Mouse (Mus musculus): ENCODE data around the gene Ldhal6b. TPM values are rescaled to one million over a fixed set of nuclear protein-coding genes. Genes with fewer than 3 reads are reported as not detected.

The Ldhal6b gene
- polyA plus RNA-seq, 1 experiment from 2014 or later: not detected

DNA sequence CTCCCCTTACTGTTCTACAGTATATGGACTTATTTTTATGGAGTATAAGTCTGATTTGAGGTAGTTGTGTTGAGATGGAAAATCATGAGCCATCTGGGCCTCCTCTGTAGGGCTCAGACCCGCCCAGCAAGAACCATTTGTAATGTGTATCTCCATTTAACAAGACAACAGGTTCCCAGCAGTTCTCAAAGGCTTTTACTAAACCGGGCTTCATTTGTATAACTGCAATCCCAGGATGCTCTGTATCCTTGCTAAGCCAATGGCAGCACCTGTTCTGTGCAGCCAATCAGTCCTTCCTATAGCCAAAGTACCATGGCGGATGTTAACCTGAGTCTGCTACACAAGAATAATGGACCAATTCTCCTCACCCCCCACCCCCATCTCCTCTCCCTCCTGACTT lies 2.0 kb downstream of the Ldhal6b start:
- no peaks in the 10 kb centered on the region for H3K27me3 ChIP-seq (ENCODE audit: control insufficient read depth, insufficient read depth, low read length)
- no peaks in the 10 kb centered on the region for H3K36me3 ChIP-seq (ENCODE audit: control insufficient read depth, insufficient read depth, low read length)
- no peak for DNase-seq (ENCODE audit: low spot score)
- H3K9me3 ChIP-seq (ENCODE audit: control insufficient read depth, low read length): no peaks in the 10 kb centered on the region
- no peak overlapping the region for H3K9ac ChIP-seq (ENCODE audit: low read length)
- no peak overlapping the region for H3K27ac ChIP-seq (ENCODE audit: low read depth, low read length)
- no peak for ATAC-seq (replicated peaks; ENCODE audit: low FRiP score)
- H3K4me3 ChIP-seq (ENCODE audit: low read depth, low read length): no peak overlapping the region
- H3K4me2 ChIP-seq (ENCODE audit: low read depth, low read length, severe bottlenecking): no peak overlapping the region
- H3K4me1 ChIP-seq (replicated peaks; ENCODE audit: control insufficient read depth, insufficient read depth, low read length): no peaks in the 10 kb centered on the region
- 91% methylated on average over 3 of the region's 3 CpGs for WGBS

GRCm38 (mm10) chr17:5414041-5414440 lies 4.5 kb downstream of the Ldhal6b start:
- WGBS: 94% methylated on average over 3 of the region's 3 CpGs

DNA sequence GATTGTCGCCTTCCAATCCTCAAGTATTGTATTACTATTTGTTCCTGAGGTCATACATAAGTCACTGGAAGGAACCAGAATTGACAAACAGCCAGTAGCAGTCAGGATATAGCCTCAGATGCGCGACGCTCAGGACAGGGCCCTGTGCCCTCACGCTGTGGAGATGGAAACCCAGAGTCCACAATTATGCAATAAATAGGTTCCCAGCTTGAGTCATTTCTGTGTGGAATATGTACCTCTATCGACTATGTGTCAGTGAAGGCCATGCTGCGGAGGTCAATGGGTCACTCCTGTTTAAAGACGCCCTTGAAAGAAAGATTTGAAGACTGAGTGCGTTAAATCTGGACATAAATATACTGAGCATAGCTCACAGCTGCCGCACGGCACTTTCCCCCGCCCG lies 5.2 kb downstream of the Ldhal6b start:
- Histone ChIP-seq H3K36me3 (ENCODE audit: control insufficient read depth, insufficient read depth, low read length) (no peaks in the 10 kb centered on the region), H3K4me3 (ENCODE audit: low read depth, low read length) (no peak overlapping the region), H3K27ac (ENCODE audit: low read depth, low read length) (no peak overlapping the region), H3K9me3 (ENCODE audit: control insufficient read depth, low read length) (no peaks in the 10 kb centered on the region), H3K4me1 (replicated peaks; ENCODE audit: control insufficient read depth, insufficient read depth, low read length) (no peaks in the 10 kb centered on the region), H3K9ac (ENCODE audit: low read length) (no peak overlapping the region), H3K4me2 (ENCODE audit: low read depth, low read length, severe bottlenecking) (no peak overlapping the region), H3K27me3 (ENCODE audit: control insufficient read depth, insufficient read depth, low read length) (no peaks in the 10 kb centered on the region)
- DNase-seq (ENCODE audit: low spot score): no peak
- ATAC-seq (replicated peaks; ENCODE audit: low FRiP score): no peak
- 92% methylated on average over 13 of the region's 13 CpGs for WGBS

More at GRCm38 (mm10) chr17:5414041-5414440, 4.5 kb downstream of the Ldhal6b start:
- Histone ChIP-seq H3K27ac (ENCODE audit: low read depth, low read length) (no peak overlapping the region), H3K4me2 (ENCODE audit: low read depth, low read length, severe bottlenecking) (no peak overlapping the region), H3K27me3 (ENCODE audit: control insufficient read depth, insufficient read depth, low read length) (no peaks in the 10 kb centered on the region), H3K9ac (ENCODE audit: low read length) (no peak overlapping the region), H3K4me3 (ENCODE audit: low read depth, low read length) (no peak overlapping the region), H3K4me1 (replicated peaks; ENCODE audit: control insufficient read depth, insufficient read depth, low read length) (no peaks in the 10 kb centered on the region), H3K9me3 (ENCODE audit: control insufficient read depth, low read length) (no peaks in the 10 kb centered on the region), H3K36me3 (ENCODE audit: control insufficient read depth, insufficient read depth, low read length) (no peaks in the 10 kb centered on the region)
- DNase-seq (ENCODE audit: low spot score) (no peak), ATAC-seq (replicated peaks; ENCODE audit: low FRiP score) (no peak)

- Histone ChIP-seq H3K27me3 (ENCODE audit: control insufficient read depth, insufficient read depth, low read length) (no peaks in the 10 kb centered on the region), H3K4me1 (replicated peaks; ENCODE audit: control insufficient read depth, insufficient read depth, low read length) (no peaks in the 10 kb centered on the region), H3K27ac (ENCODE audit: low read depth, low read length) (no peak overlapping the region), H3K4me2 (ENCODE audit: low read depth, low read length, severe bottlenecking) (no peak overlapping the region), H3K4me3 (ENCODE audit: low read depth, low read length) (no peak overlapping the region), H3K9ac (ENCODE audit: low read length) (no peak overlapping the region), H3K9me3 (ENCODE audit: control insufficient read depth, low read length) (no peaks in the 10 kb centered on the region), H3K36me3 (ENCODE audit: control insufficient read depth, insufficient read depth, low read length) (no peaks in the 10 kb centered on the region)
- 93% methylated on average over 7 of the region's 7 CpGs for WGBS
- no peak for ATAC-seq (replicated peaks; ENCODE audit: low FRiP score)
- DNase-seq (ENCODE audit: low spot score): no peak
Measured at GRCm38 (mm10) chr17:5412740-5413139, 5.8 kb downstream of the Ldhal6b start.

DNA sequence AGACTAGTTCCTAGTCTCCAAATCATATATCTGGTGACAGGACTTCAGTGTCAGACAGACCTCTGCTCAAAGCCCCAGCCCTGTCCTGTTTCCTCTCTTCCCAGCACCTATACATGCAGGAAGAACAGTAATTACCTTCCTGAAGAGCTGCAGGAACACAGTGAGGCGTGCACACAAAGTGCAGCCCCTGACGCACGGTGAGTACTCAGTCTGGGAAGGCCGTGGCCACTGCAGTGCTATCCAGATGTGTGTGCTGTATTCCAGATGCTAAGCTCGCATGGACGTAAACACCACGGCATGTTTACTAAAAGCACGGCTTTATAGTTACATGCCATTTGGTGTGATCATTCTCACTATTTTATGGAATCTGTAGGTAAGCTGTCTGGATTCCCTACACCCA lies 6.3 kb downstream of the Ldhal6b start:
- Histone ChIP-seq H3K27me3 (ENCODE audit: control insufficient read depth, insufficient read depth, low read length) (no peaks in the 10 kb centered on the region), H3K4me2 (ENCODE audit: low read depth, low read length, severe bottlenecking) (no peak overlapping the region), H3K27ac (ENCODE audit: low read depth, low read length) (no peak overlapping the region), H3K9ac (ENCODE audit: low read length) (no peak overlapping the region), H3K4me1 (replicated peaks; ENCODE audit: control insufficient read depth, insufficient read depth, low read length) (no peaks in the 10 kb centered on the region), H3K9me3 (ENCODE audit: control insufficient read depth, low read length) (no peaks in the 10 kb centered on the region), H3K36me3 (ENCODE audit: control insufficient read depth, insufficient read depth, low read length) (no peaks in the 10 kb centered on the region), H3K4me3 (ENCODE audit: low read depth, low read length) (no peak overlapping the region)
- ATAC-seq (replicated peaks; ENCODE audit: low FRiP score): no peak
- 96% methylated on average over 8 of the region's 8 CpGs for WGBS
- DNase-seq (ENCODE audit: low spot score): no peak

- DNase-seq (ENCODE audit: low spot score): no peak
- WGBS: 95% methylated on average over 17 of the region's 17 CpGs
- no peak overlapping the region for H3K9ac ChIP-seq (ENCODE audit: low read length)
- no peak overlapping the region for H3K4me3 ChIP-seq (ENCODE audit: low read depth, low read length)
- no peaks in the 10 kb centered on the region for H3K36me3 ChIP-seq (ENCODE audit: control insufficient read depth, insufficient read depth, low read length)
- no peaks in the 10 kb centered on the region for H3K27me3 ChIP-seq (ENCODE audit: control insufficient read depth, insufficient read depth, low read length)
- H3K4me1 ChIP-seq (replicated peaks; ENCODE audit: control insufficient read depth, insufficient read depth, low read length): no peaks in the 10 kb centered on the region
- ATAC-seq (replicated peaks; ENCODE audit: low FRiP score): no peak
- no peak overlapping the region for H3K4me2 ChIP-seq (ENCODE audit: low read depth, low read length, severe bottlenecking)
- H3K27ac ChIP-seq (ENCODE audit: low read depth, low read length): no peak overlapping the region
- no peaks in the 10 kb centered on the region for H3K9me3 ChIP-seq (ENCODE audit: control insufficient read depth, low read length)
Measured at GRCm38 (mm10) chr17:5411205-5411604, 7.4 kb downstream of the Ldhal6b start.

- WGBS: 91% methylated on average over 4 of the region's 4 CpGs
- ATAC-seq (replicated peaks; ENCODE audit: low FRiP score) (no peak), DNase-seq (ENCODE audit: low spot score) (no peak)
- H3K36me3 ChIP-seq (ENCODE audit: control insufficient read depth, insufficient read depth, low read length): no peaks in the 10 kb centered on the region
- no peaks in the 10 kb centered on the region for H3K4me1 ChIP-seq (replicated peaks; ENCODE audit: control insufficient read depth, insufficient read depth, low read length)
- no peaks in the 10 kb centered on the region for H3K9me3 ChIP-seq (ENCODE audit: control insufficient read depth, low read length)
- no peak overlapping the region for H3K4me3 ChIP-seq (ENCODE audit: low read depth, low read length)
- H3K4me2 ChIP-seq (ENCODE audit: low read depth, low read length, severe bottlenecking): no peak overlapping the region
- H3K9ac ChIP-seq (ENCODE audit: low read length): no peak overlapping the region
- no peaks in the 10 kb centered on the region for H3K27me3 ChIP-seq (ENCODE audit: control insufficient read depth, insufficient read depth, low read length)
- H3K27ac ChIP-seq (ENCODE audit: low read depth, low read length): no peak overlapping the region
Measured at GRCm38 (mm10) chr17:5410336-5410735, 8.2 kb downstream of the Ldhal6b start.

DNA sequence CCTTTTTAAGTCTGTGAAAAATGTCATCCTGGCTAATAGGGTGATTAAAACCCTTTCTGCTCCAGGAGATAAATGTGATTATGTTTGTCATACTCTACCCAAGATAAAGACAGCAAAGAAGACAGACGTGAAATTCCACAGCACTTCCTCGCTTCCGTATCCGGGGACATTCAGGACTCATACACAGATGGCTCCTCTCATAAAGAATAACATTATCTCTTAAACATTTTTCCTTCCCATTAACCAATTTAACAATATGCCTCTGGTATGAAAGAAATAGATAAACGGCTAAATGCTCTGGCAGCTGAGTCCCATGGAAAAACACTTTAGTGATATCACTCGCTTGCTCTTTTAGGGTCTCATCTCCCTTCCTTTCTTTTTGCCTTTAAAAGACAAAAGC lies 11.5 kb downstream of the Ldhal6b start:
- DNase-seq (ENCODE audit: low spot score) (no peak), ATAC-seq (replicated peaks; ENCODE audit: low FRiP score) (no peak)
- Histone ChIP-seq H3K4me1 (replicated peaks; ENCODE audit: control insufficient read depth, insufficient read depth, low read length) (peaks cover 3% of the 10 kb centered on the region; the same call in 1 of the 2 replicates), H3K36me3 (ENCODE audit: control insufficient read depth, insufficient read depth, low read length) (no peaks in the 10 kb centered on the region), H3K9me3 (ENCODE audit: control insufficient read depth, low read length) (no peaks in the 10 kb centered on the region), H3K4me3 (ENCODE audit: low read depth, low read length) (no peak overlapping the region), H3K9ac (ENCODE audit: low read length) (no peak overlapping the region), H3K27ac (ENCODE audit: low read depth, low read length) (no peak overlapping the region), H3K4me2 (ENCODE audit: low read depth, low read length, severe bottlenecking) (no peak overlapping the region), H3K27me3 (ENCODE audit: control insufficient read depth, insufficient read depth, low read length) (peaks cover 5% of the 10 kb centered on the region; the same call in 1 of the 2 replicates)
- WGBS: 82% methylated on average over 6 of the region's 6 CpGs

GRCm38 (mm10) chr17:5406566-5406965 lies 12.0 kb downstream of the Ldhal6b start:
- no peak overlapping the region for H3K4me2 ChIP-seq (ENCODE audit: low read depth, low read length, severe bottlenecking)
- no peak overlapping the region for H3K9ac ChIP-seq (ENCODE audit: low read length)
- H3K4me3 ChIP-seq (ENCODE audit: low read depth, low read length): no peak overlapping the region
- no peaks in the 10 kb centered on the region for H3K9me3 ChIP-seq (ENCODE audit: control insufficient read depth, low read length)
- ATAC-seq (replicated peaks; ENCODE audit: low FRiP score) (no peak), DNase-seq (ENCODE audit: low spot score) (no peak)
- H3K36me3 ChIP-seq (ENCODE audit: control insufficient read depth, insufficient read depth, low read length): no peaks in the 10 kb centered on the region
- 52% methylated on average over 10 of the region's 10 CpGs for WGBS
- H3K27me3 ChIP-seq (ENCODE audit: control insufficient read depth, insufficient read depth, low read length): peaks cover 5% of the 10 kb centered on the region; the same call in 1 of the 2 replicates
- no peak overlapping the region for H3K27ac ChIP-seq (ENCODE audit: low read depth, low read length)
- peaks cover 3% of the 10 kb centered on the region; the same call in 1 of the 2 replicates for H3K4me1 ChIP-seq (replicated peaks; ENCODE audit: control insufficient read depth, insufficient read depth, low read length)
